Mouse (Mus musculus): ENCODE results near the gene Smok2b.

- TF ChIP-seq CTCF (IDR thresholded peaks at IDR 0.05; ENCODE audit: borderline replicate concordance, insufficient read depth, low read length) (no peak), POLR2A (IDR thresholded peaks at IDR 0.05; ENCODE audit: low read depth, low read length) (no peak)
Observed at GRCm38 (mm10) chr17:13212136-13212850, 17.8 kb upstream of the Smok2b start.
